Mouse (Mus musculus): ENCODE results near the gene Lrrk2. TPM values are rescaled to one million over a fixed set of nuclear protein-coding genes. Genes with fewer than 3 reads are reported as not detected.

Lrrk2 gene
- 10 to 100 TPM; 61.0 to 62.5 TPM for total RNA-seq (2021)
- long read RNA-seq, experiment 1, full-length matches to known transcripts, result 10 of 19 reads
- long read RNA-seq, experiment 1, partial matches to known transcripts, result 4 of 19 reads
- long read RNA-seq, experiment 1, other reads (novel, unspliced or antisense), result 5 of 19 reads
- long read RNA-seq, experiment 2, full-length matches to known transcripts, result 7 of 17 reads
- long read RNA-seq, experiment 2, partial matches to known transcripts, result 9 of 17 reads
- long read RNA-seq, experiment 2, other reads (novel, unspliced or antisense), result 1 of 17 reads

DNA sequence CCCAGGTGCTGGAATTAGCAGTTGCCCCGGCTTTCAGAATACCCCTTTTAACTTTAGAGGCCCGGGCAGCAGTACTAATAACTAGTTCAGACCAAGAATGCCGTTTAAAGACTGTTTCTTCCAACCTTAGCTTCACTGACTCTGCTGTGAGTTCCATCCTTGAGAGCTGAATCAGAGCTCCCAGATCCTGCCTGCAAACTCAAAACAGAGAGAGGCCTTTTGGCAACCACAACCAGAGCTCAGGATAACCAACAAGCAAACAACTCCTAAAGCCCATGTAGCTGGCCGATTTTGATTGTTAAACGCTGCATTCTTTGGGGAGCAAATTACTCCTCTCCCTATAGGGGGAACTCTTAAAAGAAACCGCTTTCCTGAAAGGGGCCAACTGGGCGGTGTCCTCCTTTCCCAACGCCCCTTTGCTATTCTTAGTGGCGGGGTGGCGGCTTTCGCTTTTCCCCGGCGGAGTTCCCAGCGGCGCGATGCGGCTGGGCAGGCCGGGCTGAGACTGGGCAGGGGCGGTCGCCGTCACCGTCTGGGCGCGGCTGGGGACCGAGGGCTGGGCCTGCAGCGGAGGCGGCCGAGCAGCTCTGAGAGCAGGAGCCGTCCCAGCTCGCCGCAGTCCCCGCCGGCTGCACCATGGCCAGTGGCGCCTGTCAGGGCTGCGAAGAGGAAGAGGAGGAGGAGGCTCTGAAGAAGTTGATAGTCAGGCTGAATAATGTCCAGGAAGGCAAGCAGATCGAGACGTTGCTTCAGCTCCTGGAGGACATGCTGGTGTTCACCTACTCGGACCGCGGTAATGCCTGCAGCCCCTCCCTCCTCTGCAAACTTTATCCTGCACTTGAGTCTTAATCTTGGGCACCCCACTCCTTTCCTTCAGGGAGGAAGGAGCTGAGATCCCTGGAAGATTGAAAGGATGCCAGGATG, at the start of gene Lrrk2:
Gene Lrrk2, plus strand, starts transcription at position 531 of the 924 bp plus-strand sequence.
- DNase-seq (ENCODE audit: low spot score in 2 of 2), result peak; percentile 71 to 85

DNA sequence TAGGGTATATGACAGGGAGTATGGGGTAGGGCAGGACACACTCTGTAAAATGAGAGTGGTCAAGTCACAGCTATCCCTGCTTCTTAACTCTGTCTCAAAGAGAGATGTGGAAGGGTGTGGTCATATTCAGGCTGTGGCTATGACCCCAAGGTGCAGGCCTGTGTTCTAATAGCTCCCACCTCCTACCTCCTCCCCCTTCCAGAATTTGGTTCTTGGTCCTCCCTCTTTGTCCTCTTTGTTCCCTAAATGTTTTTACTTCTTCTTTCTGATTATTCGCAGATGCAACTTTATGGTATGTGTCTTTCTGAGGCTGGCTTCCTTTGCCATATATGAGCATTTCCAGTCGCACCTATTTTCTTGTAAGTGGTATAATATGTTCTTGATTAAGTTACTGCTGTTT, 48.5 kb upstream of the Lrrk2 start:
- no peak for DNase-seq (ENCODE audit: low spot score in 2 of 2)

DNA sequence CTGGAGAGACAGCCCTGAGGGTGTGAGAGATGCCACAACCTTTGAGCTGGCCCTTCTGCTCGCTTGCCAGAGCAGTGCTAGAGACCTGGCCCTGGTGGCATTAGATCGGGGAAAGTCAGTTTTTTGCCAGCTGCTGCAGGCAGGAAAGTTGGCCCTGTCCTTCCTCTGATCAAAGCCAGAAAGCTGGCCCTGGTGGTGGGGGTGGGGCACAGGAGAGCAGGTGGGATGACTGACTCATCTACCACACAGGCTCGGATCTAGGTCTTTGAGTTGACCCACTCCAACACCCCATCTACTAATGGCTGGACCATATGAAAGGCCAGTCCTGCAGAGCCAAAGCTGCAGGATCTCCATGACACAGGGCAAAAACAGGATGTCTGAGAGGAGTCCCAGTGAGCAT, 43.8 kb upstream of the Lrrk2 start:
- no peak for DNase-seq (ENCODE audit: low spot score in 2 of 2)

DNA sequence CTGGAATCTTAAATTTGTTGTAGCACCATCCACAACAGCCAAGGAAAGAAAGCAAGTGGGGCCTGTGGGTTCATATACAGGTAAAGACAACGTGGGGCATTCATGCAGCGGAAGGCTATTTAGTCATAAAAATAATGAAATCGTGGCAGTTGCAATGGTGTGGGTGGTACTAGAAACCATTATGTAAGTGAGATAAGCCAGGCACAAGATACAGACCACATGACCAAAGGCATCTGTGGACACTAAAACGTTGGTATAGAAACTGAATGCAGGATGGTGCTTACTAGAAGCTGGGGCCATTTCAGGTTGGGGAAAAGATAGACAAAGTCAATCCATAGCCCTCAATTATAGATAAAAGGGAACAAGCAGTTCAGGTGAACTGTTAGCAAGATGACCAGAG, 40.5 kb upstream of the Lrrk2 start:
- no peak for DNase-seq (ENCODE audit: low spot score in 2 of 2)

DNA sequence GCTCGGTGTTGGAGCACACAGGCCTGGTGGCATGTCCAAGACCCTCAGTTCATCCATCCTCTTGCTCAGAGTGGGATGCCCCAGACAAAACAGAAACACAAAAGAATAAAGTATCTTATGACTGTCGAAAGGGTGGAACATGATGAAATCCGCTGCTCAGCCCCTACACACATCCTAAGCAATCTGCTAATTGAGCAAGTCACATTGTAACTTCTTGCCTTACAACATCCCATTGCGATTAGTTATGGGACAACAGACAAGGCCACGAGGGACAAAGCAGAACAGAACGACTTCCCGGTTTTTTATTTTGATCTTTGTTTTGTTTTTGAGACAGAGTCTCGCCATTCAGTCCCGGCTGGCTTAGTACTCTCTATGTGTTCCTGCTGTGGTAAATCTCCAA, 39.9 kb upstream of the Lrrk2 start:
- DNase-seq (ENCODE audit: low spot score in 2 of 2), result no peak

DNA sequence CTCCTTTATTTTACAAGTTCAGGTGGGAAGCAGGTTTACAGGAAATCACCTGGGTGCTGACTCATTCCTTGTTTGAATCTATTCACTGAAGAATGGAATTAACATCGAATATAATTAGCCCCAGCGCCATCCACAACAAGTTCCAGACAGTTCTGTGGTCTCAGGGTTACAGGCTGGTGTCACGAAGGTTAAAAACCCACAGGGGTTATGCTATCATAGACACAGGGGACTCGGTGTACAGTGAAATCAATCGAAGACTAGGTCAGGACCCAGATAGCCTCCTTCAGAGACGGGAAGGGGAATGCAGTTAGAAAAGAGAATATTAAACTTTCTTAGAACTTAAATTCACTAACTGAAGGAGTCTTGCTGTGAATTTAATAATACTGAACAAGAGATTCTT, 39.2 kb upstream of the Lrrk2 start:
- DNase-seq (ENCODE audit: low spot score in 2 of 2), result no peak

DNA sequence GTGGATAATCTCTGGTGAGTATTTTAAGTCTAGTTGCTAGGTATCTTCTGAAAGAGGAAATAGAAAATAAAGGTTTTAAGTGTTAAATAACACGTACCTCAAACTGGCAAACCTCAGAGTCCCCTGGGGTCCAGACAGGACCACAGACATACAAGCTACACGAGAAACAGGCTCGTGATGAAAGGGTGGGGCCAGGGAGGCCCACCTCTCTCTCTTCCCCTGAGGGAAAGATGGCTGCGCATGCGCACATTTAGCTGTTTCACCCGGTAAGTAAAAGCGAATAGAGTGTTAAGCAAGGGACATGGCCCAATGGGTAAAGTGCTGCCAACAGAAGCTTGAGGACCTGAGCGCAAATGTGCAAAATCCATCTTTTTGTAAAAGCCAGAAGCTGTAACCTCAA, 38.7 kb upstream of the Lrrk2 start:
- DNase-seq (ENCODE audit: low spot score in 2 of 2), result no peak

DNA sequence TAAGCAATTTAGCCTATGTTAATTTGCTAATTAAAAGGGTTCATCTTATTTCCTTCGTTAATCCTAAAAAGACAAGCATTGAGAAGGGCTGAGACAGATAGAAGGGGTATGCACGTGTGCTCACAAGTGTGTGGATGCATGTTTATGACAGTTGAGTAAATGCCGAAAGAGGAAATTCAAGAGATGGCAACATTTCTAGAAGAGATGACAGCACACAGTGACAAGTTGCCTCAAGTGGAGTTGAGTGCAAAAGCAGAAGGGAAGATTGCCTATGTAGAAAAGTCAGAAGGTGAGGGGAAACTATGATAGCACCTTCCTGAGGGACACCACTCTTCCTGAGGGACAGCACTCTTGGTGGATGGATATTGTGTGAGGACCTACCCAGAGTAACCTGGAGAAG, 31.3 kb upstream of the Lrrk2 start:
- DNase-seq (ENCODE audit: low spot score in 2 of 2), result no peak

DNA sequence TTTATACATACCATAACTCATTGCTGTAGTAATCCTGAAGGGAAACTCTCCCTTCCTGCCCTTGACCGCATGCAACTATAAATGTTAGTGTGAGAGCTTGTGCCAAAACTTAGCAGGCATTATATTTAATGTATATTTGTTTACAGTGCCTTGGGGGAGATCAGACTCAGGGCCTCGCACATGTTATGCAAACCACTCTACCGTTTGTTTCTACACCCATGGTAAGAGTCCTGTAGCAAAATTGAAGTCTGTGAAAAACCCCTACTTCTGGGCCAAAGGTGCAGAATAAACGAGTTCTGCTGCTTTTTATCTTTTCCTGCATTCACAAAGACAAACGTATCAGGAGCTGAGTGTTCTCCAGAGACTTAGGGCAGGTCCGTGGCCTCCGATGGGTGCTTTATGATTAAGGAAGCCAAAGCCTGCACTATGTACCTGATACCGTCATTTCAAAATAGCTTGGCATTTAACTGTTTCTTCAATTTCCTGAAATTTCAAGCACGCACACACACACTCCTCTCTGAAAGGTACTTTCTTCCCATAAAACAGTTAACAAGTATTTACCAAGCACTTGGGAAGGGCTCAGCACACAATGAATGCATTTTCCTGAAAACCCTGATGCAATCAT, 30.2 kb upstream of the Lrrk2 start:
- DNase-seq (ENCODE audit: low spot score in 2 of 2), result no peak

DNA sequence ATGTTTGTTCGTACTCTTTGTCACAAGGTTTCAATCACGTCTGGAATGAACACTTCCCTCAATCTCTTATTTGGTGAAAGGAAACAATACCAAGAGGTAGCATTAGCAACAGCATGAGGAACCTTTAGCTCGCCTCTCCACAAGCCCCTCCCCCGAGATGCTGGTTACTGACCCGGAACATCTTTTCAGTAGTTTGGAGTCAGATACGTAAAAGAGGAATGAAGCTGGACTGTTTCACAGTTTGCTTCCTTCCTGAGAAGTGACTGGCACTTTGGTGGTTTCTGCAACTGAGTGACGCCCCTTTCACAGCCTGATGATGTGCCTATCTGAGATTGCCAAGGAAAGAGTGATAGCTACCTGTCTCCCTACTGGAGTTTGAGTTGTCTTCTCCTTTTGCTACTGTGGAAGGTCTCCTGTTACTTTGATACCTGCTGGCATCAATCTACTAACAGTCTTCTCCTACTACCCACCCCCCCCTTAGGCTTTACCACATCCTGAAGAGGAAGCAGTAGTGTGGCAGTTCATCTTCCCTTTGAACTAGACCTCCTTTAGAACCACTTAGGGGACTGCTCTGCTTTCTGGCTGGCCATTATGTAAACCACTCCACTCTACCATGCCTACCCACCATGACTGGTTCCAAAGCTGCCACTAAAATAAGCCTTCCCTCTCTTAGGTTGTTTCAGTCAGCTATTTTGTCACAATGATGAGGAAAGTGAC, 29.2 kb upstream of the Lrrk2 start:
- no peak for DNase-seq (ENCODE audit: low spot score in 2 of 2)

DNA sequence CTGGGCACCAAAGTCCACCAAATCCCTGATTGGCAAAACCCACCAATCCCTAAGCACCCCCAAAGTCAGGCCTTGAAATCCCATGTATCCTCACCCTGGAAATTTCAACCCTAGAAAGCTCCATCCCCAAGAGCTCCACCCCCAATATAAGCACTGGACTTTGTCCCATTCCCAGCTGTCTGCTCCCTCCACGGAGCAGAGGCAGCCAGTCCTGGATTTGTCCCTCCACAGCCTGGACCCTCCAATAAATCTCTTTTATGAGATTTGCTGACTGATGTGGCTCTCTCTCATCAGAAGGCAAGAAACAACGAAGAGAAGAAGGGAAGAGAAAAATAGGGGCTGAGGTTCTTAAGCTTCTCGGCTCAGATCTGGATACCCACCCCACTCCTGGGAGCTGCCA, 22.7 kb upstream of the Lrrk2 start:
- no peak for DNase-seq (ENCODE audit: low spot score in 2 of 2)

DNA sequence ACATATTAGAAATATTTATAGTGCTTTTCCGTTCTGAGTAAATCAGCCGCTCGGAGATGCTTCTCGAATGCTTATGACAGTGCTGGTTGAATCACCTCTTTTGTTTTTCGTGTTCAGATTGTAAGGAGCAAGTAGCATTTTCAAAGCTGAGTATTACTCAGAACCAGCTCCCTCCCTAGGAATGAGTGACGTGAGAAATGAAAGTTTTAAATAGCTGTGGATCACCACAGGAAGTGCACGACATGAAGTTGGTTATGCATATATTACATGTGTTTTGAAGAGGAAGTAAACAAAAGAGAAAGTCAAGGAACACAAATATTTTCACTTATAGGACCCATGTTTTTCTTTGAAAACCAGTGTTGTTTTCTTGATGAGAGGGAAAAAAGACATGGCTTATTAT, 21.5 kb upstream of the Lrrk2 start:
- DNase-seq (ENCODE audit: low spot score in 2 of 2), result no peak

DNA sequence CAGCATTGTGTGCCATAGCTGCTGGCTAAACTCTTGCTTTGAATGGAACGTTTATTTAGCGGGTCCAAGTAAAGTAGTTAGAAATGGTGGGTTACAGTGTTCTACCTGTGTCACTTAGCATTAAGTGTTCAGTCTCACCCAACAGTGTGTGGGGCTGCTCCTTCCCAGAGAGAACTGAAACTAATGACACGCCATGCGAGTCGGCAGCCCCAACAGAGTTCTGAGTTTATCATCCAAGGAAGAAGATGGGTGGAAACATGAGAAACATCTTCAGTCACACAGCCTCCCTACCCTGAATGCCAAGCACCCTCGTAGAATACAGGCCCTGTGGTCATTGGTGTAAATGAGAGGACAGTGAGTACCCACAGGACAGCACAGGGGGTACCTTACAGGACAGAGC, 14.7 kb upstream of the Lrrk2 start:
- no peak for DNase-seq (ENCODE audit: low spot score in 2 of 2)

DNA sequence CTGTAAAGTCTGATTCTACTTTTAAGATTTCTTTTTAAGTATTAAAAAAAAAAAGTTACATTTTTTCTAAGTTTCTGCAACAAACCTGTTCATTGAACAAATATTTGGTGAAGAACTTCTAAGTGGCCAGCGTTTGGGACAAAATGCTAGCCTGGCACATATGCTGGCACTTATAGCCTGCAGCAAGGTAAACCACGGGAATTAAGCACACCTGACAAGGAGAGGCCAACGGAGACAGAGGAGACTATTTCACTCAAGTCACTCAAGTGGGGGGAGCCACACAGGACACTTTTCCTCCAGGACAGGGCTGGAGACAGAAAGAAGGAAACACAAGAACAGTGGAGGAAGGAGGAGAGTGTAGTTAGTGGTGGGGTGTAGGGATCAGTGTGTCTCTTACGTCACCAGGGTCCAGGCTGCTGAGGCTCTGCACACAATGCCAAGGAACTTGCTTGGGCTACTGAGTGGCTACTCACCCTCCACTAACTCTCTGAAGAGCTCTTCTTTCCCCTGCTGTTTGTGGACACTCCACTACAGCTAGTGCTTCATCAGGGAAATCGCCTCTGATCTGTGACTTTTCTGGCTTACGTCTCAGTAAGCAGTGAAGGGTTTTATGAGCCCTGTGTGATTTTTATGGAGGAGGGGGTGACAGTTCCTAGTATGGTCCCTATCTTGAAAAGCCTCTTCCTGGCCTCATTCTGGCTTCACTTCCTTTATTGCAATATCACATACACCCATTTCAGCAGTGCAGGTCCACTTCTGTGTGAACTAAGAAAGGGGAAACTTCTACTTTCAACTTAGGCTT, 12.5 kb upstream of the Lrrk2 start:
- no peak for DNase-seq (ENCODE audit: low spot score in 2 of 2)

DNA sequence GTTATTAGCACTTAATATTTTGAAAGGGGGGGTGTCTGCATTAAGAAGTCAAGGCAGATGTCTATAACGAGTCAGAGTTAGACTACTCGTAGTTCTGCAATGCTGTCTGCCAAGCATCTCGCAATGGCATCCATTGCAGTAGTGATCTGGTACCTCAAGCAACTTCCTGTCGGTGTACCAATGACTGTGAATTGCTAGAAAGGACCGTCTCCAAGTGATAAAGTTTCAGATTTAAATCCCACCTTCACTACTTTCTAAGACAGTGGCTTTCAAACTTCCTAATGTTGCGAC, 12.0 kb upstream of the Lrrk2 start:
- DNase-seq (ENCODE audit: low spot score in 2 of 2), result no peak

DNA sequence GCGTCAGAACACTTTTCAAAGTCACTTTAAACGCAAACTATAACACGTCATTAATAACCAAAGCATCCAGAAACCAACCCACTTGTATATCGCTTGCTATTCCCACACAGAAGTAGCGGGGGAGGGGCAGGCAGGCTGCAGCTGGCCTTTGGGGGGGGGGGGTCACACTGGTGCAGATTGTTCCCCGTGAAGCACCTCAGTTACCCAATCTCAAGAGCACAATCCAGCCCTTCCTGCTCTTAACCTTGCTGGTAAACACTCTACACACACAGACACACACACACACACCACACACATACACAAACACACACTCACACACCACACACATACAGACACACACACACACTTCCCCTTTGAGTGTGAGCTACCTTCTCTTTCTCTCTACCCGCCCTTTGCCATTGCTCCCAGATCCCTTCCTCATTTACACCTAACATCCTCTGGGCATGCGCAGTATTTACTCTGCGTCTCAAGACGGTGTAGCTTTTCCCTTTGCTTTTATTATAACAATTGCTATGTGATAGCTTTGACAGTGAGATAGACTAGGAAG, 8.3 kb upstream of the Lrrk2 start:
- no peak for DNase-seq (ENCODE audit: low spot score in 2 of 2)

DNA sequence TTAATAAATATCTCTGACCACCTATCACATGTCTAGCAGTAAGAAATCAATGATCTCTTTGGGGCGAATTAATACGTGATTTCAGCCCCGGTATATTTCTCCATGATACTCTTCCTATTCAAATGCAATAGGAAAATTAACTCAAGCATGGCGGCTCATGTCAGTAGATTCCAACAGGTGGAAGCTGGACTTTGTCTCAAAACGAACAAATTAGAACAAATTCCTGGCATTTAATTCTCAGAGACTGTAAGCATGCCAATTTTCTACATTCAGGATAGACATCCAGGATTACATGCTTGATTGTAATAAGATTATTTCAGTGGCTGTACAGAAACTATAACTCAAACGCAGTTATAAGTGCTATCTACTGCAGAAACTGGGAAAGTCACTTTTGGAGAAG, 7.4 kb upstream of the Lrrk2 start:
- DNase-seq (ENCODE audit: low spot score in 2 of 2), result no peak

DNA sequence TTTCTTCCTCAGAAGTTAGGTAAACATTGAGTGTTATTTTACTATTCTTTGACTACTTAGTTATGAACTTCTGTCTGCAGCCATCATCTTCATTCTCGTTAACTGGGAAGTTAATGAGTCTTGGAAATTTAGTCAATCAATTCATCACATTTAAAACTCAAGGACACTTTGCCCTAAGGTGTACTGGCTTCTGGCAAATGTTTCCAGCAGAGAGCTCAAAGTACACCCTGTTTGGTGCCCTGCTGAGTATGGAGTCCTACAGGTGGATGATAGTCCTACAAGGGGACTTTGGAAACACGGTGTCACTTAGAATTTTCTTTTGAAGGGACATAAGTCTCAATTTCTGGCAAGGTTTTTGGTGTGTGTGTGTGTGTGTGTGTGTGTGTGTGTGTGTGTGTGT, 1.8 kb upstream of the Lrrk2 start:
- no peak for DNase-seq (ENCODE audit: low spot score in 2 of 2)

DNA sequence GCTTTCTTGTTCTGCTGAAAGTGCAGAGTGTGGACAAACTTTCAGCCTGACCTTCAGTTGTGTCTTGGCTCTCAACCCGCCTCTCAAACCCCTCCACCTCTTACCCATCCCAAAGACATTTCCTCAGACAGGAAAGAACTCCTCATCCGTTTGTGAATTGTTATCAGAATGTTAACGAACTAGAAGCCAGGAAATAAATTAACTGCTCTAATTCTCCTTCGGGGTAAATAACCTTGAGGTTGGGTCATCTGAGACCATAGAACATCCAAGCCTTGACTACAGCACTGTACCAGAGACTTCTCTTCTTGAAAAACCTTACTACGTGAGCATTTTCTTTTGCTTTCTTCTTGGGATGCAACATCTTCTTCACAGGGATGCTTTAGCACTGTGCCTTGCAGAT, 988 bp upstream of the Lrrk2 start:
- no peak for DNase-seq (ENCODE audit: low spot score in 2 of 2)

DNA sequence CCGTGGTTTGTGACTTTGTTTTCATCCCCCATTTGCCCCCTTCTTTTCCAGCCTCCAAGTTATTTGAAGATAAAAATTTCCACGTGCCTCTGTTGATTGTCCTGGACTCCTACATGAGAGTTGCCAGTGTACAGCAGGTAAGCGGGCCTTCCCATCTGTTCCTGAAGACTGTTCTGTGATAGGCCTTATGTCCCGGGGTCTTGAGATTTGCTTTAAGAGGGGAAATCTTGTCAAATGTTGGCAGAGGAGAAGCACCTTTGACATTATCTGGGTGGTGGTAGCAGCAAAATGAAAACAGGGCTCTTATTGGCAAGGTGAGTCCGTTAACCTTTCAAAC, 562 bp downstream of the Lrrk2 start:
- DNase-seq (ENCODE audit: low spot score in 2 of 2), result no peak

DNA sequence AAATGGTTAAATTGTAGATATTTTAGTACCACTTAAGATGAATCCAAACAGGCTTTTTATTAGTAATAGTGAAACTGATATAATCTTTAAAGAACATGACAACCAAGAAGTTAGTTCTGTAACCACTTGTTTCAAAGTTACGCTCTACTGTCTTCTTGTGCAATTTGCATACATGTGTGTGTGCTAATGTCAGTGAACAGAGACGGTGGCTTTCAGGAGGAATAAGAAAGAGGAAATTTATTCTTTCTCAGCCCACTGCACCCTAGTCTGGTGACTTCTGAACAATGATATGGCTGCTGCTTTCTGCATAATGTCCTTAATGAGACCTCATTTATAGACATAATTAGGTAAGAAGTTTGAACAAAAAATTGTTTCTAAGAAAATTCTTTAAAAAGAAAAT, 7.1 kb downstream of the Lrrk2 start:
- no peak for DNase-seq (ENCODE audit: low spot score in 2 of 2)
